Mouse (Mus musculus) hindbrain, embryonic 10.5 days (tissue): ENCODE data around the gene Il3. TPM values are rescaled to one million over a fixed set of nuclear protein-coding genes. Genes with fewer than 3 reads are reported as not detected.
A peak's percentile ranks its signal among the peaks of the same experiment; 100 is the strongest.

Experiments
- DNase-seq: peaks from one replicate; pipeline ENCODE4 v3.0.0-alpha.2; 2017; ENCODE audit warnings: low spot score
- H3K27ac ChIP-seq: fragments of 300-500 bp; sonication (generic); 2 replicates; pipeline ENCODE4 v1.5.1; 2016; ENCODE audit warnings: mild to moderate bottlenecking, moderate library complexity
- H3K27me3 ChIP-seq: fragments of 300-500 bp; sonication (generic); 2 replicates; pipeline ENCODE4 v1.6.1; 2016; ENCODE audit warnings: mild to moderate bottlenecking; ENCODE audit not compliant: poor library complexity, insufficient read depth, severe bottlenecking
- H3K36me3 ChIP-seq: fragments of 300-500 bp; sonication (generic); 2 replicates; pipeline ENCODE4 v1.6.1; 2016; ENCODE audit warnings: mild to moderate bottlenecking, moderate library complexity
- H3K4me1 ChIP-seq: fragments of 300-500 bp; sonication (generic); replicated peaks from 2 replicates; pipeline ENCODE4 v1.6.1; 2016; ENCODE audit warnings: mild to moderate bottlenecking
- H3K4me3 ChIP-seq: fragments of 300-500 bp; sonication (generic); 2 replicates; pipeline ENCODE4 v1.5.1; 2016; ENCODE audit warnings: mild to moderate bottlenecking, moderate library complexity
- H3K9me3 ChIP-seq: fragments of 300-500 bp; sonication (generic); 2 replicates; pipeline ENCODE4 v1.6.1; 2016; ENCODE audit warnings: mild to moderate bottlenecking, moderate library complexity
- WGBS: fragments of 180-500 bp; shearing (Covaris S2); methylation state at CpG from one replicate; pipeline ENCODE4 v1.1.7; 2016; 5-methylcytosine and 5-hydroxymethylcytosine counted together
- polyA plus RNA-seq: library from polyadenylated mRNA; unstranded; fragments of >200 nt; fragmentation: Nextera tagmentation; extraction: Ambion mirVana; gene quantifications from 2 replicates; pipeline ENCODE4 v1.2.1, GENCODE M21; 2016

Il3 gene
- polyA plus RNA-seq, result not detected in 2 replicates

DNA sequence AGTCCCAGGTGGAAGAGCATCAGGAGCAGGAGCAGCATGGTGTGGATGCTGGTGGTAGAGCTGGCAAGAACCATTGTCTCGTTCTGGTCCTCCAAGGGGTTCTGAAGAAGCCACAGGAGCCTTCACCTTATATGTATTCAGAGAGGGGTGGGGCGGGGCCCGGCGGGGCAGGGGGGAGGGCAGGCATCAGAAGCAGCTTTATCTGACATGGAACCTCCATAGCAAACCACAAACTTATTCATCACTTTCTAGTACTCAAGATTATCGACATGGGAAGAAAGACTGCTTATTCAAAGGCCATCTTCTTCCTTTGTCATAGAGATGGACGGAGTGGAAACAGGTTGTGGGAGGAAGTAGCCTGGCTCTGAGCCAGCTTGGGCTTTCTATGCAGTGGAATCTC is at the start of gene Il3:
TSS of gene Il3 (minus strand) at position 101 of the 400 bp plus-strand sequence.
- H3K4me1 ChIP-seq, result no peaks in the 10 kb centered on the region
- no peak within 1 kb of the TSS for H3K27ac ChIP-seq
- 85% methylated on average over 6 of the region's 6 CpGs for WGBS
- no peaks in the 10 kb centered on the region for H3K9me3 ChIP-seq
- DNase-seq, result no peak
- H3K4me3 ChIP-seq, result no peak within 1 kb of the TSS
- H3K36me3 ChIP-seq, result no peaks in the 10 kb centered on the region
- H3K27me3 ChIP-seq, result no peaks in the 10 kb centered on the region

DNA sequence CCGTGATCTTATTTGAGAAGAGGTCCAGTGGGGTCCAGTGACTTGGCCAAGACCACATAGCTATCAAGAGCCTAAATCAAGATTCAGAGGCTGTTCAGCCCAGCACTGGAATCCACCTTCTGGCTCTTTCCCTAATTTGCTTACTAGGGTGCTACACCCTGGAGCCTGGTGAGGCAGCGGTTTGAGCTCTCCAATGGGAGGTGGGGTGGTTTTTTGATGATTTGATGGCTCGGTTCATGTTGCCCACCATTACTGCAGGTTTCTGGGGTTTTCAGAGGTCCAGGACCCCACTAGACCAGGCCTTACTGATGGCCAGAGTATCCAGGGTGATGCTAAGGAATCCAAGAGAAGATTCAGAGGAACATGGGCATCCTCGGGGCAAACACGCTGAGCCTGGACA is 48.3 kb upstream of the Il3 start:
- peaks cover 51% of the 10 kb centered on the region for H3K4me1 ChIP-seq
- DNase-seq, result no peak
- peaks cover 4% of the 10 kb centered on the region; the same call in 1 of the 2 replicates for H3K36me3 ChIP-seq
- WGBS, result 85% methylated on average over 5 of the region's 5 CpGs
- no peaks in the 10 kb centered on the region for H3K9me3 ChIP-seq
- H3K27ac ChIP-seq, result peak overlapping the region; percentile 80
- H3K4me3 ChIP-seq, result no peak overlapping the region
- no peaks in the 10 kb centered on the region for H3K27me3 ChIP-seq

DNA sequence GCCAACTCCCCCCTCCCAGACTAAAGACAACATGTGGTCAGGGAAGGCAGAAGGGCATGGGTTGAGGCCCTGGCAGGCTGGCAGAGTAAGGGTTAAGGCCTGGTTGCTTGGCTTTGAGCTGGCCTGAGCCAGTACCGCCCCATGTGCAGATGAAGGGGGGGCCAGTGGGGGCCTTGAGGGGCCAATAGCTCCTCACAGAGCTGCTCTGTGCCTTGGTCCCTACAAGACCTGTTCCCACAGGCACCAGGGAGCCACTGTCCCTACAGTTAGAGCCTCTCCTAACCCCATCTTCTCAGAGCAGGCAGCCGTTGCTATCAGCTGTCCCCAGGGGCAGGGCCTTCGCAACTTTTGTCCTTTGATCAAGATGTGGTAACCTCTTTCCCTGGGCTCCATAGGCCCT is 47.7 kb upstream of the Il3 start:
- 9% methylated on average over 3 of the region's 3 CpGs for WGBS
- peak overlapping the region; percentile 80 for H3K27ac ChIP-seq

GRCm38 (mm10) chr11:54313391-54314360 is 46.6 kb upstream of the Il3 start:
- H3K36me3 ChIP-seq, result no peaks in the 10 kb centered on the region
- 71% methylated on average over 7 of the region's 7 CpGs for WGBS
- no peaks in the 10 kb centered on the region for H3K9me3 ChIP-seq
- no peak for DNase-seq
- H3K4me1 ChIP-seq, result peaks cover 52% of the 10 kb centered on the region
- H3K27me3 ChIP-seq, result no peaks in the 10 kb centered on the region
- H3K4me3 ChIP-seq, result no peak overlapping the region
- peak overlapping the region; percentile 83 for H3K27ac ChIP-seq

More for the DNA sequence above, 47.7 kb upstream of the Il3 start:
- H3K9me3 ChIP-seq, result no peaks in the 10 kb centered on the region
- no peaks in the 10 kb centered on the region for H3K36me3 ChIP-seq
- H3K4me1 ChIP-seq, result peaks cover 52% of the 10 kb centered on the region
- peak; percentile 40 for DNase-seq
- H3K4me3 ChIP-seq, result no peak overlapping the region
- no peaks in the 10 kb centered on the region for H3K27me3 ChIP-seq

DNA sequence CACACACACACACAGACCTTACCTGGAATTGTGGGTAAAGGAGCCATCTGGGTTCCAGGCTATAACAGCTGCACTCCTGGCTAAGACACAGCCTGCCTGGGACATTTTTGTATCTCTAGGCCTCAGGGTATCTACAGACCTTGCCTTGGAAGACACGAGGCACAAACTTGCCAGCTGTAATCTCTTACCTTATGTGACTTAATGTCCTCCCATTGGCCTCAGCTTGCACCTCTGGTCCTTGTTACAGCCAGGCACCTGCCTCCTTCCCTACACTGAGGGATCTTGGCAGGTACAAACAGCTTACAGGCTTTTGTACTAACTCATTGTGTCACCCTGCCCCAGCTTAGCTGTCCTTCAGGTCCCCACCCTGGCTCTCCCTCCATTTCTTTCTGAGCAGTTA is 45.5 kb upstream of the Il3 start:
- H3K27me3 ChIP-seq, result no peaks in the 10 kb centered on the region
- H3K4me1 ChIP-seq, result peaks cover 52% of the 10 kb centered on the region
- no peaks in the 10 kb centered on the region for H3K36me3 ChIP-seq
- peak; percentile 4 for DNase-seq
- WGBS, result 38% methylated on average over 1 of the region's 1 CpGs
- no peaks in the 10 kb centered on the region for H3K9me3 ChIP-seq
- peak overlapping the region; percentile 83 for H3K27ac ChIP-seq
- no peak overlapping the region for H3K4me3 ChIP-seq

DNA sequence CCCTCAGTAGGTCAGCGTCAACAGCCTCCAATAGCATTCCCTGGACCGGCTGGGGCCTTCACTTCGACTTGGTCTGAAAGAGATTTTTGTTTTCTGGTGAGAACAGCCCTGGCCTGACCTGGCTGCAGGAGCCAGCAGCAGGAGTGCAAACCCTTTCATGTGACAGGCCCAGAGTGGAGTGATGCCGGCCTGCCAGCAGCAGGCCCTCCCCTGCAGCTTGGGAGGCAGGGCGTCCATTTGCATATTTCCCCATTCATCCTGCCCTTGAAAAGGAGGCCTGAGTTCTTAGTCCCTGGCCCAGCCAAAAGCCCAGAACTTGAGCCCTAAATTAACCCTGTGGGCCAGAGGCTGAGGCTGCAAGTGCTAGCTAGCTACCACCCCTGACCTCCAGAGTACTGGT is 44.9 kb upstream of the Il3 start:
- H3K4me3 ChIP-seq, result no peak overlapping the region
- H3K4me1 ChIP-seq, result peaks cover 56% of the 10 kb centered on the region
- H3K9me3 ChIP-seq, result no peaks in the 10 kb centered on the region
- WGBS, result 4% methylated on average over 5 of the region's 5 CpGs
- peak overlapping the region; percentile 83 for H3K27ac ChIP-seq
- no peaks in the 10 kb centered on the region for H3K27me3 ChIP-seq
- no peaks in the 10 kb centered on the region for H3K36me3 ChIP-seq
- peak; percentile 70 for DNase-seq

DNA sequence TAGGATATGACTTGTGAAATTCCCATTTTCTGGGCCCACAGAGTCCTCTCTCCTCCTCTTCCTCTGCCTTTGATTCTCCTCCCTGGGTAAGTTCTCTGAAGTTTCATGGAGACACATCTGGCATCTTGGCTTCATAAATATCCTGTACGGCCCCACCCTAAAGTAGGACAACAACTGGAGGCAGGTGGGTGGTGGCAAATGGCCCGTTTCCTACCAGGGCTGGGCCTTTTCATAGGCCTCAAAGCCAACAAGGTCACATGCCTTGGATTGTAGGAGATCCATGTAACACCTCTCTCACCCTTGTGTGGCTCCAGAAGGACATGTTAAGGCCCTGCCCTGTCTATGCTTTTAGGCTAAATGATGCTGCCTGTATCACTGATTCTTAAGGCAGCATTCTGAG is 43.5 kb upstream of the Il3 start:
- Histone ChIP-seq H3K27ac (peak overlapping the region; percentile 83), H3K36me3 (no peaks in the 10 kb centered on the region), H3K4me3 (no peak overlapping the region), H3K4me1 (peaks cover 68% of the 10 kb centered on the region), H3K27me3 (no peaks in the 10 kb centered on the region), H3K9me3 (no peaks in the 10 kb centered on the region)
- no peak for DNase-seq
- WGBS, result 74% methylated on average over 2 of the region's 2 CpGs

DNA sequence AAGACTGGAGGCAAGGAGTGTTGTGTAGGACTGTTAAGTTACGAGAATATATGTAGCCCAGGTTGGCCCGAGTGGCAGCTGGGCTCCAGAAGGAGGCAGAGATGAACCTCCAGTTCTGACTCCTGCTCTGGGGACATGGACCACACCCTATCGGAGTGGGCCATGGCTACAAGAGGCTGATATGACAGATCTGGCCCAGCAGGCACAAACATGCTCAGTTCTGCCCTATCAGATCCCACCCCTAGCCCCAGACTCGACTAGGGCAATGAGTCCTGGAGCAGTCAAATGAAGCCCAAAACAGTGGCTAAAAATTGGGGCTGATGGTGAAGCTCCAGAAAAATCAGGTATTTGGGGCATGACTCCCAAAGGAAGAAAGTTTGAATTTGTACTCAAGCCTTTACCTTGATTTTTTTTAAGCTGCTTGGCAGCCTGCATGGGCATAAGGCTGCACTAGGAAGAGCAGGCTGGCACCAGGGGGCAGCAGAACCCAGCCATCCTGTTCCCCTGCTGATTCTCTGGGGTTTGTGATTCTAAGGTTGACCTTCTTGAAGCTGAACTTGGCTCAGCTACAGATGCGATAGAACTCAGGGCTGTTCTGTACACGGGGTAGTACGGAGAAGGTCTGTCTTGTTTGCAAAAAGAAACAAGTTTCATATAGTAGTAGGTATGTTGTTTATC is 40.2 kb upstream of the Il3 start:
- 80% methylated on average over 7 of the region's 7 CpGs for WGBS
- Histone ChIP-seq H3K9me3 (no peaks in the 10 kb centered on the region), H3K27me3 (peaks cover 9% of the 10 kb centered on the region), H3K4me1 (peaks cover 59% of the 10 kb centered on the region), H3K36me3 (no peaks in the 10 kb centered on the region), H3K4me3 (no peak overlapping the region), H3K27ac (no peak overlapping the region)
- peak; percentile 21 for DNase-seq

DNA sequence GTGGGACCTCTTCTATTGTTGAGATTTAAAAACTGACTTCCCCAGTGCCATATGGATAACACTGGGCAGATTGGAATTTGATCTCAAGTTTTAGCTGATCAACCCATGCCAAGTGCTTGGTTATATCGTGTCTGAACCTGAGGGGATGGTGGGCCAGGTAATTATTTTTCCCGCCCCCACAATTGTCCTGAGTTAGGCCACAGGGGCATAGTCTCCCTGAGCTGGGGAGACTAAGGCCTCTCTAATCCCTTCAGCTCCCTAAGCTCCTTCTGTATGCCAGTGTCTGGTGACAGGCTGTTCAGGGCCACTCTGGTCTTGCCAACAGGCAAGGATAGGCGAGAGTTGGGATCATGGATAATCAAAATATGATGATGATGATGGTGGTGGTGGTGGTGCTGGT is 38.3 kb upstream of the Il3 start:
- Histone ChIP-seq H3K4me1 (peaks cover 39% of the 10 kb centered on the region), H3K27ac (peak overlapping the region; percentile 42; the same call in 1 of the 2 replicates), H3K4me3 (peak overlapping the region; percentile 84), H3K36me3 (no peaks in the 10 kb centered on the region), H3K9me3 (no peaks in the 10 kb centered on the region), H3K27me3 (peaks cover 9% of the 10 kb centered on the region)
- 74% methylated on average over 3 of the region's 3 CpGs for WGBS
- no peak for DNase-seq

- peaks cover 39% of the 10 kb centered on the region for H3K4me1 ChIP-seq
- no peaks in the 10 kb centered on the region for H3K36me3 ChIP-seq
- no peak for DNase-seq
- H3K4me3 ChIP-seq, result peak overlapping the region; percentile 84
- H3K27me3 ChIP-seq, result peaks cover 9% of the 10 kb centered on the region
- peak overlapping the region; percentile 93 for H3K27ac ChIP-seq
- 1% methylated on average over 7 of the region's 7 CpGs for WGBS
- 0 out of 2 replicates have a peak, but pooled peaks cover under 1% of the 10 kb centered on the region for H3K9me3 ChIP-seq
Measured at GRCm38 (mm10) chr11:54304471-54304873, 37.4 kb upstream of the Il3 start.

- Histone ChIP-seq H3K4me1 (peaks cover 39% of the 10 kb centered on the region), H3K4me3 (peak within 1 kb of the TSS; percentile 84), H3K36me3 (no peaks in the 10 kb centered on the region), H3K27me3 (peaks cover 9% of the 10 kb centered on the region), H3K9me3 (peaks cover 6% of the 10 kb centered on the region; the same call in 1 of the 2 replicates), H3K27ac (peak within 1 kb of the TSS; percentile 93)
- peak; percentile 66 for DNase-seq
- WGBS, result under 1% methylated on average over 55 of the region's 59 CpGs
Measured at GRCm38 (mm10) chr11:54303728-54304470, 36.8 kb upstream of the Il3 start, which contains the start of gene Acsl6. Gene Acsl6, plus strand, starts transcription at chr11:54303798.

GRCm38 (mm10) chr11:54303076-54303727 is 36.1 kb upstream of the Il3 start:
- 19% methylated on average over 6 of the region's 6 CpGs for WGBS
- Histone ChIP-seq H3K4me3 (peak overlapping the region; percentile 84), H3K9me3 (peaks cover 8% of the 10 kb centered on the region; the same call in 1 of the 2 replicates), H3K27me3 (peaks cover 9% of the 10 kb centered on the region), H3K36me3 (no peaks in the 10 kb centered on the region), H3K4me1 (peaks cover 39% of the 10 kb centered on the region), H3K27ac (peak overlapping the region; percentile 93)
- DNase-seq, result peak; percentile 60
